Mouse (Mus musculus): ENCODE data around the gene March2.
"Not testable (repeated sequence)": the region's sequence is repeated elsewhere in the genome, so short reads cannot be mapped to it uniquely, and the experiment has no call there.

The March2 gene

DNA sequence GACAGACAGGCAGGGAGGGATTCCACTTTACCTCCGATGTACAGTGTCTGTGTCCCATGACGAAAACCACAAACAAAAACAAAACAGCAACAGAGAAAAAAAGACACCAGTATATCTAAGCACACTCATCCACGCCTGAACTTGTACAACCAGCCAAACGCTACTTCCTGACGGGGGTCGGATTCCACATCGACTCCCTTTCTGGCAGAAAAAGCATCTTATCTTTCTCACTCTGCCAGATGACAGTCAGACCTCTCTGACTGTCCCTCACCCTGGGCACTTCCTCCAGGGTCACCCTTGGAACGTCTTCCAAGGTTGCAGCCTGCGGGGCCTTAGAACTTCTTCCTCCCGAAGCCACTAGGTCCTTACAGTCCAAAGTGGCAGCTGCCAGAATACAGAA lies 15.1 kb upstream of the March2 start:
- DNase-seq (ENCODE audit: low read depth, low spot score); H3K36me3 ChIP-seq (ENCODE audit: control insufficient read depth, insufficient read depth, low read length, poor library complexity, severe bottlenecking); H3K27me3 ChIP-seq (ENCODE audit: control insufficient read depth, insufficient read depth, low read length, poor library complexity, severe bottlenecking): not testable (repeated sequence)

GRCm38 (mm10) chr17:33732556-33733083 lies 14.2 kb upstream of the March2 start:
- H3K27me3 ChIP-seq (ENCODE audit: control insufficient read depth, insufficient read depth, low read length, poor library complexity, severe bottlenecking); DNase-seq (ENCODE audit: low read depth, low spot score); H3K36me3 ChIP-seq (ENCODE audit: control insufficient read depth, insufficient read depth, low read length, poor library complexity, severe bottlenecking): not testable (repeated sequence)

DNA sequence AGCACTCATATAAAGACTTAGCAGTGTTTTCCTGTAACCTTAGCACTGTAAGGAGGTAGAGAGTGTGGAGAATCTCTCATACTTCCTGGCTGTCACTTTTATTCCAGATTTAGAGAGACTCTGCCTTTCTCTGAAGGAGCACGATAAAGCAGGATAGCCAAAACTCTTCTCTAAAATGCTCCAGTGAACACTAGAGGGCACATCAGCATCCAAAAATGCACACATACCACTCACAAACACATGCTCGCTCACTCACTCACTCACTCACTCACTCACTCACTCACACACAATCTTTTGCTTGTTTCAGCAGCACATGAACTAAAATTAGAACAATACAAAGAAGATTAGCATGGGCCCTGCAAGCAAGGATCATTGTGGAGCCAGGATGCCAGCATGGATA lies 10.7 kb upstream of the March2 start:
- DNase-seq (ENCODE audit: low read depth, low spot score), result no peak
- H3K36me3 ChIP-seq (ENCODE audit: control insufficient read depth, insufficient read depth, low read length, poor library complexity, severe bottlenecking), result no peaks in the 10 kb centered on the region
- no peaks in the 10 kb centered on the region for H3K27me3 ChIP-seq (ENCODE audit: control insufficient read depth, insufficient read depth, low read length, poor library complexity, severe bottlenecking)

DNA sequence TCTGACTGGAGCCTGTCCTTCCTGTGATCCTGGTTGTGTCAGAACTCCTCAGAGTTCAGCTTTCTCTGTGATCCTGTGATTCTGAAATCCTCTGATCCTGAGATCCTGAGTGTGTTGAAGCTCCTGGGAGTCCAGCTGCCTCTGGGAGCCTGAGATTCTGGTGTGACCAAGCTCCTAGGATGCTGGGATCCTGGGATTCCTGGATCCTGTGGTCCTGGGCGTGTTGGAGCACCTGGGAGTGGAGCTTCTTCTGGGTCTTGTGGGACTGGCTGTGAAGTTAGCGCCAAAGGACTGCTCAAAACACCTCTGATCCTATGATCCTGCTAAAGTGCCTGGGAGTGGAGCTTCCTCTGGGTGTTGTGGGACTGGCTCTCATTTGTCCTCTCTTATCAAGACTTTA lies 9.9 kb upstream of the March2 start:
- Histone ChIP-seq H3K27me3 (ENCODE audit: control insufficient read depth, insufficient read depth, low read length, poor library complexity, severe bottlenecking) (no peaks in the 10 kb centered on the region), H3K36me3 (ENCODE audit: control insufficient read depth, insufficient read depth, low read length, poor library complexity, severe bottlenecking) (no peaks in the 10 kb centered on the region)

DNA sequence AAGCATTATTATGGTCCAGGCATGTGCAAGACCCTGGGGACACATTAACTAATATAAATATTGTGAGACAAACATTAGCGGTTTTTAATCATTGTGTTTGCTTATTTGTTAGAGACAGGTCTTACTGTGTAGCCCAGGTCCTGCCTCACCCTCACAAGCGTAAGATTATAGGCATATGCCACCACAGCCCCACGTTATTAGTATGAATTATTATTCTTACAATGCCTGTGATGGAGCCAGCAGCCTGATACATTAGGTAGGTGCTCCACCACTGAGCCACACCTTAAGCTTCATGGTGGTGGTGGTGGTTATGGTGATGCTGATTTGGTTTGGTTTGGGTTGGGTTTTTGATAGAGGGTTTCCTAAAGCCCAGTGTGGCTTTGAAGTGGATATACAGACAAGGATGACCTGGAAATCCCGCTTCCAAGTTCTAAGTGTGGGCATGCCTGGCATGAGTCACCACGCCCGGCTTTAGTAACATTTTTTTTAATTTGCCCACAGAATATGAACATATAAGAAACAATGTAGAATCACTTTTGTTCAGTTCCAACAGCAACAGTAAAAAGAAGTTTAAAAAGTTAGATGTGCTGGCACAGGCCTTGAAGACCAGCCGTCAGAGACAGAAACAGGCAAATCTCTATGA lies 1.4 kb upstream of the March2 start:
- Histone ChIP-seq H3K36me3 (ENCODE audit: control insufficient read depth, insufficient read depth, low read length, poor library complexity, severe bottlenecking) (no peaks in the 10 kb centered on the region), H3K27me3 (ENCODE audit: control insufficient read depth, insufficient read depth, low read length, poor library complexity, severe bottlenecking) (no peaks in the 10 kb centered on the region)
- DNase-seq (ENCODE audit: low read depth, low spot score), result no peak

More for the DNA sequence above, 9.9 kb upstream of the March2 start:
- DNase-seq (ENCODE audit: low read depth, low spot score), result no peak

- Histone ChIP-seq H3K27me3 (ENCODE audit: control insufficient read depth, insufficient read depth, low read length, poor library complexity, severe bottlenecking) (no peaks in the 10 kb centered on the region), H3K36me3 (ENCODE audit: control insufficient read depth, insufficient read depth, low read length, poor library complexity, severe bottlenecking) (no peaks in the 10 kb centered on the region)
- DNase-seq (ENCODE audit: low read depth, low spot score), result no peak
Measured at GRCm38 (mm10) chr17:33718944-33719725, 665 bp upstream of the March2 start.

- Histone ChIP-seq H3K36me3 (ENCODE audit: control insufficient read depth, insufficient read depth, low read length, poor library complexity, severe bottlenecking) (no peaks in the 10 kb centered on the region), H3K27me3 (ENCODE audit: control insufficient read depth, insufficient read depth, low read length, poor library complexity, severe bottlenecking) (no peaks in the 10 kb centered on the region)
- no peak for DNase-seq (ENCODE audit: low read depth, low spot score)
Measured at GRCm38 (mm10) chr17:33717982-33718381, 488 bp downstream of the March2 start.

- DNase-seq (ENCODE audit: low read depth, low spot score), result no peak
- H3K36me3 ChIP-seq (ENCODE audit: control insufficient read depth, insufficient read depth, low read length, poor library complexity, severe bottlenecking), result no peaks in the 10 kb centered on the region
- no peaks in the 10 kb centered on the region for H3K27me3 ChIP-seq (ENCODE audit: control insufficient read depth, insufficient read depth, low read length, poor library complexity, severe bottlenecking)
Measured at GRCm38 (mm10) chr17:33717246-33717645, 1.2 kb downstream of the March2 start.

DNA sequence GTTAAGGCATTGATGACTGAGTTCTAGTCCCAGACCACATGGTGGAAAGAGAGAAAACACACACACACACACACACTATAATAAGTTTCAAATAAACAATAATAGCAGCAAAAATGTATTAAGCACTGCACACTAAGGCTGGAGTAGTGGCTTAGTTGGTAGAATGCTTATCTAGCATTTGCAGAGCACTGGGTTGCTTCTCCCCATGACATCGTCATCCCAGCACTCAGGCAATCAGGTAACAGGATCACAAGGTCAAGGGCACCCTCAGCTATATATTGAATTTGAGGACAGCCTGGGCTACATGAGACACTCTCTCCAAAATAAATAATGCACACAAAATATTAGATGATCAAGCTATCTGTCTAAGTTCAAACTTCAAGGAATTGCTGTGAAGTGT lies 3.7 kb downstream of the March2 start:
- Histone ChIP-seq H3K36me3 (ENCODE audit: control insufficient read depth, insufficient read depth, low read length, poor library complexity, severe bottlenecking) (no peaks in the 10 kb centered on the region), H3K27me3 (ENCODE audit: control insufficient read depth, insufficient read depth, low read length, poor library complexity, severe bottlenecking) (no peaks in the 10 kb centered on the region)
- DNase-seq (ENCODE audit: low read depth, low spot score), result no peak

- DNase-seq (ENCODE audit: low read depth, low spot score), result no peak
- Histone ChIP-seq H3K36me3 (ENCODE audit: control insufficient read depth, insufficient read depth, low read length, poor library complexity, severe bottlenecking) (peaks cover 4% of the 10 kb centered on the region; the same call in 1 of the 2 replicates), H3K27me3 (ENCODE audit: control insufficient read depth, insufficient read depth, low read length, poor library complexity, severe bottlenecking) (no peaks in the 10 kb centered on the region)
Measured at GRCm38 (mm10) chr17:33713271-33713670, 5.2 kb downstream of the March2 start.

DNA sequence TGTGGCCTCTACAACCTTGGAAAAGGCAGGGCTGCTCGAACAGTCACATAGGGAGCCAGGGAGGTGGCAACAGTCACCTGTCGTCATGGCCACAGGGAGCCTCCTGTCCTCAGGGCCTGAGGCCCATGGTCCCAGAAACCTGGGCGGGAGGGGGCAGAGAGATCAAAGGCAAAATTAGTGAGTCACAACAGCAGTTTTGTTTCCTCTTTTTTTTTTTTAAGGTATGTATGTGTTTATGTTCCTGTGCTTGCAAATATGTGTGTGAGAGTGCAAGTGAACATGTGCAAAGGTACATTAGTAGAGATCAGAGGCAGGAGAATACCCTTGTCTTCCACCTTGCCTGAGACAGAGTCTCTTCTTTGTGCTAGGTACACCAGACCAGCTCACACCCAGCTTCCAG lies 8.6 kb downstream of the March2 start:
- H3K27me3 ChIP-seq (ENCODE audit: control insufficient read depth, insufficient read depth, low read length, poor library complexity, severe bottlenecking), result no peaks in the 10 kb centered on the region
- H3K36me3 ChIP-seq (ENCODE audit: control insufficient read depth, insufficient read depth, low read length, poor library complexity, severe bottlenecking), result peaks cover 4% of the 10 kb centered on the region
- no peak for DNase-seq (ENCODE audit: low read depth, low spot score)

DNA sequence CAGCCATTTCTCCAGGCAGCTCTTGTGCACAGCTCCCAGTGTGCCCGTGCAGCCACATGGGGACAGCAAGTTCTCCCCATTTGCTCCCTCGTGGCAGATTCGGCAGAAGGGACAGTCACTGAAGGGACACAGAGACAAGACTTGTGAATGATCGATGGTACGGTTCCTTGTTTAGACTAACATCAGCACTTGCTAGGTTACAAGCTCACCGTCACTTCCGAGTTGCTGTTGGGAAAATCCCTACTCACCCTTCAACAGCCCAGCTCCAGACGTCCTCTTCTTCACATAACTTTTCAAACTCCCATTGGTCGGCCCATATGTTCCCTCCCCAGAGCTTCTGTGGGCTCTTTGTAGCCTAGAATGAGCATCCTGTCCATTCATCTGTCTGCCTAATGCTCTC lies 15.4 kb downstream of the March2 start:
- Histone ChIP-seq H3K27me3 (ENCODE audit: control insufficient read depth, insufficient read depth, low read length, poor library complexity, severe bottlenecking) (no peaks in the 10 kb centered on the region), H3K36me3 (ENCODE audit: control insufficient read depth, insufficient read depth, low read length, poor library complexity, severe bottlenecking) (peaks cover 2% of the 10 kb centered on the region; the same call in 1 of the 2 replicates)
- DNase-seq (ENCODE audit: low read depth, low spot score), result no peak

- DNase-seq (ENCODE audit: low read depth, low spot score), result no peak
- Histone ChIP-seq H3K36me3 (ENCODE audit: control insufficient read depth, insufficient read depth, low read length, poor library complexity, severe bottlenecking) (peaks cover 2% of the 10 kb centered on the region; the same call in 1 of the 2 replicates), H3K27me3 (ENCODE audit: control insufficient read depth, insufficient read depth, low read length, poor library complexity, severe bottlenecking) (no peaks in the 10 kb centered on the region)
Measured at GRCm38 (mm10) chr17:33702178-33702577, 16.3 kb downstream of the March2 start.

GRCm38 (mm10) chr17:33695471-33695870 lies 23.0 kb downstream of the March2 start:
- no peaks in the 10 kb centered on the region for H3K27me3 ChIP-seq (ENCODE audit: control insufficient read depth, insufficient read depth, low read length, poor library complexity, severe bottlenecking)
- H3K36me3 ChIP-seq (ENCODE audit: control insufficient read depth, insufficient read depth, low read length, poor library complexity, severe bottlenecking), result peaks cover 3% of the 10 kb centered on the region; the same call in 1 of the 2 replicates
- DNase-seq (ENCODE audit: low read depth, low spot score), result no peak

- H3K36me3 ChIP-seq (ENCODE audit: control insufficient read depth, insufficient read depth, low read length, poor library complexity, severe bottlenecking), result peaks cover 2% of the 10 kb centered on the region; the same call in 1 of the 2 replicates
- no peaks in the 10 kb centered on the region for H3K27me3 ChIP-seq (ENCODE audit: control insufficient read depth, insufficient read depth, low read length, poor library complexity, severe bottlenecking)
- no peak for DNase-seq (ENCODE audit: low read depth, low spot score)
Measured at GRCm38 (mm10) chr17:33686760-33687159, 31.7 kb downstream of the March2 start, which contains the start of gene Hnrnpm. Gene Hnrnpm, minus strand, starts transcription at chr17:33686860.

Measured in splenic B cell, adult 2 months (primary cell).